Mouse (Mus musculus): ENCODE measurements around the gene Aak1. TPM values are rescaled to one million over a fixed set of nuclear protein-coding genes. Genes with fewer than 3 reads are reported as not detected.
"Not testable (repeated sequence)": the region's sequence is repeated elsewhere in the genome, so short reads cannot be mapped to it uniquely, and the experiment has no call there.

Gene Aak1
- total RNA-seq, 2 experiments from 2014 or later = 5.3 to 29.7 TPM

DNA sequence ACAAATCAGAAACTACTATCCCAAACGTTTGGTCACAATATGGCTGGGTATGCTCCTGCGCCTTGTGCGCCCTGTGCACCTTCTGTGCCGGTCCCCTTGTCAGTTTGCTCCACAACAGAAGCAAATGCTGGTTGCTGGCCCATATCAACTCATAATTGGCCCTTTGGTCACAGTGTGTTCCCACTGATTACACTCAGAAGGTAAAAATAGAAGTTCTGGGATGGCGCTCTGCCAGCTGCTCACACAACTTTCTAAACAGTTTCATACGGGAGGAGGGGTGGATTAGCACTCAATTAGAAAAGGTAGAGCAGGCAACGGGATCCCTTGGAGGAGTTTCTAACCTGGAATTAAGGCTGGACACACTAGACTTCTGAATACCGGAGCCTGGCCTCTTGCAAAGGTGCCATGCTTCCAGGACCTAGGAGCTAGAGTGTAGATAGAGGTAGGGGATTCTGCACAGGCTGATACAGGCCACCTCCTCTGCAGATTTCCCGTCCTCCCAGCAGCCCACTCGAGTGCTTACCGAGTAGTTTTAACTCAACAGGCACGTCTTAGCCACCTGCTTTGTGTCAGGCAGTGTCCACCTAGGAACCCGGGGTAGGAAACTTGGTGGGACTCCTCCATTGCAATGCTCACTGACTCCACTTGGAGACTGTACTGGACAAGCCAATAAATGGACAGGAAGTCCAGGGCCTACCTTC is 16.4 kb upstream of the Aak1 start:
- ATAC-seq (ENCODE audit: poor library complexity, severe bottlenecking) = 0 out of 2 replicates have a peak, but pooled peaks have one; percentile 30

DNA sequence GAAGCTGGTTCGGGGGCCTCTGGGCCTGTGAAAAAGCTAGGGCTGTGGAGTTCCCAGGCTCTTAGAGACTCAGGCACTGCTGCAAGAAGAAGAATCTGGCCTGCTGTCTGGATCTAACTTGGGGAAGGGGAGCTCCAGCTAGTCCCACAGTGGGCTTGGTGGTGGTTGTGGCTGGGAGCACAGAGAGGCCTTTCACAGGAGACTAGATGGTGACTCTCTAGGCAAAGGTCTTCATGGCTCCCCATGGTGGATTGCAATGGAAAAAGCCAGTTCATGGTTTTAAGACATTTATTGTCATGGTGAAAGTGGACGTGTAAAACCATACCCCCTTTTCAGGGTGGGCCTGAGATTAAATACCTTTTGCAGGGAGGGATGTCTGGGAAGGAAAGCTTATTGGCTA is 10.2 kb upstream of the Aak1 start:
- no peak for ATAC-seq (ENCODE audit: poor library complexity, severe bottlenecking)

DNA sequence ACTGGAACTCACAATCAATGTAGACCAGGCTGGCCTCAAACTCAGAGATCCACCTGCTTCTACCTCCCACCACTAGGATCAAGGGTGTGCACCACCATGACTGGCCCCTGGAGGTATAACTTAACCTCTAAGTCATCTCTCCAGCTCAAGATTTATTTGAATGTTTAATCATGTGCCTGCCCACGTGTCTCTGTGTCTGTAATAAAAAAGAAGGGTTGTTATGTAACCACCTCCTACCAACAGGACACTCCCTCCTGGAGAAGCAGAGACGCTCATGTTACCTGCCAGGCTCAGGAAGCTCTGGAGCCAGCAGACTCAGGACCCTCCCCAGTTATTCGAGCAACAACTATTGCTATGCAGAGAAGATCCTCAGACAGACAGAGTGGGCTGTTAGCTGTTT is 7.4 kb upstream of the Aak1 start:
- no peak for ATAC-seq (ENCODE audit: poor library complexity, severe bottlenecking)

DNA sequence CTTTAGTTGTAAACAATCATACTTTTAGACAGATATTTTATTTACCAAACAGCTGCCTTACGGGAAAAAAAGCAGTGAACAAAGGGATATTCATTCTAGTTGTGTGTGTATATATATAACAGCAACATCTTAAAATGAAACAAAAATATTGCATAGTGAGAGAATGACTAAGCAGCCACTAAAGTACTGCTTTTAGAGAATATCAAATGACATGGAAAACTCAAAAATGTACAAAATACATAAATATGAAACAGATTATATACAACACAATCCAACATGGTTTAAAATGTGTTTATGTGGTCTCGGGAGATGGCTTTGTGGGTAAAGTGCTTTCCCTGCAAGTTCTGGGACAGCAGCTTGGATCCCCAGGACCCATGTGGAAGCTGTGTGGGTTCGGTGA is 5.7 kb upstream of the Aak1 start:
- ATAC-seq (ENCODE audit: poor library complexity, severe bottlenecking) = no peak

DNA sequence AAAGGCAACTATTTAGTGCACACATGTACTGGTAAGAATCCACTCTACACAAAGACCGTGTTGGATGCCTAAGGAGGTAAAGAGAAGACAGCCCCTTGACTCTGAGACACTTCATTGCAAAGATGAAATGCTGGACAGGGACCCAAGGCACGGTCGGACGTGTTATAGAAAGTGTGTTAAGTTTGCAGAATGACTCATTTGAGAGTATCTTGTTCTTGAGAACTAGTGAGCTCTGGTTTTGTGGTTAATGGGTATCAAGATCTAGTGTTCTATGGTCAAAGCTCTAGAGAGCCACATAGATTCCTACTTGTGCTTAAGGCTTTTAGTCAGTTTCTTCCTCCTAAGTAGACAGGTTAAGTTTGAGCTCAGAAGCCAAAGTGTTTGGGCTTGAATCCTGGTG is 2.9 kb upstream of the Aak1 start:
- ATAC-seq (ENCODE audit: poor library complexity, severe bottlenecking) = no peak

DNA sequence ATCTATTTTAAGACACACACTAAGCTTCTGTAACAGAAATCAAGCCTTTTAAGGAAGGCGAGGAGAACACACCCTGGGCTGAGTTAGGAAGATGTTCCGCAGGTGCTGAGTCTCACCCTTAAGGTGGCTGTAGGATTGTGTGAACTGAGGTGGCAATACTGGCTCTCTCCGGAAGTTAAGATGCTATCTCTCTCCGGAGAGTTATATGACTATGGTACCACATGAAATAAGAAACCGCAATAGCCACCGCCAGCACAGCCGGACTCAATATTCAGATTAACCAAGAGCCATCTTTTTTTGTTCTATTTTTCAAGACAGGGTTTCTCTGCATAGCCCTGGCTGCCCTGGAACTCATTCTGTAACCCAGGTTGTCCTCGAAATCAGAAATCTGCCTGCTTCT is 1.5 kb upstream of the Aak1 start:
- no peak for ATAC-seq (ENCODE audit: poor library complexity, severe bottlenecking)

DNA sequence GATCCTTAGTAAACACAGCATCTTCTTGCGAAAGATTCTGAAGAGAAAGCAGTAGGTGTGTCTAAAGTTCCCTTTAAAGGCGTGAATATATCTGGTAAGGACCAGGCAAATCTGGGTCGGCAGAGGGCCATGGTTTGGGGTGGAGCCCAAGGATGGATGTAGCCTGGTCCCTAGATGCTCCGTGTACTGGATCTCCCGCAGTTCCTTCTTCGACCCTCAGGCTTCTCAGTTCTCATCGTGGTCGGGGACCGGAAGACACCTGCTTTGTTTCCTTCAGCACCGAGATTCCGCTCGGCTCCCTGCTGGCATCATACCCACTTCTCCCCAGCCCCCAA is 770 bp upstream of the Aak1 start:
- ATAC-seq (ENCODE audit: poor library complexity, severe bottlenecking) = peak; percentile 36

DNA sequence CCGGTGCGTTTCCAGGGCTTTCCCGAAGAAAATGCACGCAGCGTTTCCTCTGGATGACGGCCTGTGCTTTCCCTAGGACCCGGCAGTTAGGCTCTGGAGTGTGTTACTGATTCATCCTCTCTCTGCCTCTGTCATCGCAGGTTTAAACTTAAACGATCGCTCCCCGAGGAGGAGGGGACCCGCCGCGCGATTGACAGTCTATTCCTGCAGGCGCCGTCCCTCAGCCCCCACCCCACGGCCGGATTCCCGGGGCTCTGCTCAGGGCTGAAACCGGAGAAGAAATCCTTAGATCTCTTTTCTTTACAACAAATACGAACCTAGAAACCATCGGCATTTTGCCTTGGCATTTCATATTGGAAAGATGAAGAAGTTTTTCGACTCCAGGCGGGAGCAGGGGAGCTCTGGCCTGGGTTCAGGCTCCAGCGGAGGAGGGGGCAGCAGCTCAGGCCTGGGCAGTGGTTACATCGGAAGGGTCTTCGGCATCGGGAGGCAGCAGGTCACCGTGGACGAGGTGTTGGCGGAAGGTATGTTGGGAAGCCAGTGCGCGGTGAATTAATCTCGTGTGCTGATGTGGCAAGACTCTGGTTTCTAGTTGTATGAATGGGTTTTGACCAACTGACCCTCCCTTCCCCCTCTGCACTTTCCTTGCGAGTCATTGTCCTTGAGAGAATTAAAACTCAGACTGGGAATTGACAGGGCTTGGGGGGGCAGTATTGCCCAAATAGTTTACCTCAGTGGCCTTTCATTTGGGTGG is 552 bp downstream of the Aak1 start:
- ATAC-seq (ENCODE audit: poor library complexity, severe bottlenecking) = peak; percentile 10; the same call in 1 of the 2 replicates

DNA sequence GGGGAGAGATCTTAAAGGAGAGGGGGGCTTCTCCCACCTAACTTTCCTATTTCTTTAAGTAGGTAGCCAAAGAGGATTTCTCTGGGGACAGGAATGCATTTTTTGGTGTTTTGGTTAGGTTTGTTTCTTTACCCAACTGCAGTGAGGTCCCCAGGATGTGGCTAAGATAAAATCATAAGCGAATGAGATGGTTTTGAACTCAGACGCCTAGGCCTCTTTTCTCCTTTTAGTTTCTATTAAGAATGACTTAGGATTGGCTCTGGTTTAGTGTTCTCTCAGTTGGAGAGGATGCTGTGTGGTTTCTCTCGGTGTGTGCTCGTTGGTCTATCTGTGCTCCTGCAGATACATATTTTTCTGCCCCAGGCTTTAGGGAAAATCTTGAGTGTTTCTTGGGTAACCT is 1.3 kb downstream of the Aak1 start:
- peak; percentile 8; the same call in 1 of the 2 replicates for ATAC-seq (ENCODE audit: poor library complexity, severe bottlenecking)

DNA sequence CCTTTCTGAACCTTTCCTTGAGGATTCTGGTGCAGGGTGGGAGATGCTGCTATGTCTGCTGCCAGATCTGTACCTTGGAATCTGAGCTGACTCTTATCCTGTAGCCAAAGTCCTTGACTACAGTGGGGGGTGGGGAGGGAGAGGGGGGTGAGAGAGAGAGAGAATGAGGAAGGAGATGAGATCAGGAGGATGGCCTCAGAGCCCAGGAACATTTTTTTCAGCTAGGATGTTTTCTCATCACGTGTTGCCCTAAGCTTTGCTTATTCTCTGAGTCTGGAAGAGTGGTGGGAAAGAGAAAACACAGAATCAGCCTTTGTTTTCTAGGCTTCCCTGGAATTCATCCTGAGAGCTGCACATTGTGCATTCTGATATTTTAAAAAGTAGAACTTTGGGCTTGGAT is 2.2 kb downstream of the Aak1 start:
- ATAC-seq (ENCODE audit: poor library complexity, severe bottlenecking) = no peak

DNA sequence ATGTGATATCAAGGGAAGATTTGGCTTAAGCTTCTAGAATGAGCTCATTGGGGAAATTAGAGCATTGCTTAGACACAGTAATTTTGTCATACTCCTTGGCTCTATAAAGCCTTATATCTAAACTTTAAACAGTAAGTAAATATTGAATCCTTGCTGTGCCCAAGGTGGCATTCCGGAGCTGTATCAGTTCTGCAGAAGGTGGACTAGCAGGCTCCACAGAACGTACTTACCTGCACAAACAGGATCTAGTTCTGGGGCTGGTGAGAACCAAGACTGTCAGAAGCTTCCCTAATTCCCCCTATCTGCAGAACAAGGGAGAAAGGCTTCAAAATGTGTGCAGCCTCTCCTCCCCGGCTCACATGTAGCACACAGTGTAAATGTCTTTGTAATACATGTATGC is 4.6 kb downstream of the Aak1 start:
- no peak for ATAC-seq (ENCODE audit: poor library complexity, severe bottlenecking)

DNA sequence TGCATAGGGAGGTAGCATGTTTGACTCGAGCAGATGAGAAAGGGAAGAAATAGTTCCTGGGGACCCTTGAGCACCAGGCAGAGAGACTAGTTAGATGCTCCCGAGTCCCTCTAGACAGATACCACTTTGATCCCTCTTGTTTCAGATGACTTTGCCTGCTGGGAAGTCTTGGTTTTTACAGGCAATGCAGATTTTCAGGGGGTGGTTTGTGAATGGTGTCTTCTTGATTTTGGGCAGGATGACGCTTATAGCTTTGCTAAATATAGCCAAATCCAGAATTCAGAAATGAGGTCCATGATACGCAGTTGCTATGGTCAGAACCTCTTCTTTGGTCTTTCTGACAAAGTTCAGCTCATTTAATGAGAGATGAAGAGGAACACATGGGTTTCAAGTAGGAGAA is 5.6 kb downstream of the Aak1 start:
- no peak for ATAC-seq (ENCODE audit: poor library complexity, severe bottlenecking)

DNA sequence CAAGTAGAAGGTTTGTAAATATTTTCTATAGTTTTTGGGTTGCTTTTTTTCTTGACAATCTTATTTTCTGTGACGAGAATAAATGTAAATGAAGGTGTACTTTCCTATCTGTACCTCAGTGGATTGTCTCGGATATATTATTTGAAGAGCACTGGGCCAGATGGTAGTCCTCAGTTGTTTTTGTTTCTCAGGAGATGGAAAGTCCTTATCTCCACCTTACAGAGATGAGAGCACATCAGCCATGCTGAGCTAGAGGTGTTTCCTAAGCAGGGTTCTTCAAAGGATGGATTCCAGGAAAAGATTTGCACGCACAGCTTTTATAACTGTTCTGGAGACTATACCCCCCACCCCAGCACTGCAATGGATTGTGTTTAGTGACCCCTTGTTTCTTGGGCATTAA is 9.3 kb downstream of the Aak1 start:
- ATAC-seq (ENCODE audit: poor library complexity, severe bottlenecking) = no peak

DNA sequence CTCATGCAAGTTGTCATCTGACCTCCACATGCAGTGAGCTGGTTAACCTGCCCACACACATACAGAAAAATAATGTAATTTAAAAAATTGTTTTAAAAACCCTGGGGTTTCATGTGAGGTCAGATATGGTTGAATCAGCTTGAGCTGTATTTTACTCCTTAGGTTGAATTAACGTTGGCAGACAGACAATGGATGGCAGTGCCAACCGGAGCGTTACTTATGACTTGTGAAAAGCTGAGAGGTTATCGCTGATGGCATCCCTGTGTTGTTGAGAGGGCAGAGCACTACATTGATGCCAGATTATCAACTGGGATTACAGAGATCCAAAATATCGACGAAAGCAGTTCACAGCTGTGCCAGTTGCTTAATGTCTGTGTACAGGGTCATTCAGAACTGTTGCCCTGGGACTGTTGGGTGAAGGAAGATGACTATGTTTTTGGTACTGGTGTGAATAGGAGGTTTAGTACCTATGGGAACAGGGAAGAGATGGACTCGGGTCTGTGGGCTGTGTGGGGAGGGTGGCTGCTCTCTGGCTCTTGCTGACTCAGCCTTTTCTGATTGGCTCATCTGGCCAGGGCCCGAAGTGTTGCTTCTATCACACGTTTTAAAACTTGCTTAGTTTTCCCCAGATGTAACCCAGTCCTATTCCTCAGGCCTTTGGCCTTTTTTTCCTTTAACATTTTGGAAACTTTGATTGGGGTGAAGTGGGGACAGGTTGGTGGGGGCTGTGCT is 11.6 kb downstream of the Aak1 start:
- no peak for ATAC-seq (ENCODE audit: poor library complexity, severe bottlenecking)

DNA sequence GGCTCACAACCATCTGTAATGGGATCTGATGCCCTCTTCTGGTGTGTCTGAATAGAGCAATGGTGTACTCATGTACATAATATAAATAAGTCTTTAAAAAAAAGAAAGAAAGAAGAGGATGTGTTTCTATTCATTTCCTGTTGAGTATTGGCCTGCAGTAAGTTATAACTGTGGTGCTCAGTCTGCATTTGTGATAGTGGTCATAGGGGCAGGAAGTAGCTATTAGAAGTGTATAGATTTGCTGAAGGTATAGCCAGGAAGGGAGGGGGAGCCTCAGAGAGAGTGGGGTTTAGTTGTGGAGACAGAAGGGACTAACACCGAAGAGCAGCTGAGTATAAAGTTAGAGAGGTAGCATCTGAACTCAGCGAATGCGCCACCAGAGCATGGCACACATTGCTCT is 15.0 kb downstream of the Aak1 start:
- no peak for ATAC-seq (ENCODE audit: poor library complexity, severe bottlenecking)

DNA sequence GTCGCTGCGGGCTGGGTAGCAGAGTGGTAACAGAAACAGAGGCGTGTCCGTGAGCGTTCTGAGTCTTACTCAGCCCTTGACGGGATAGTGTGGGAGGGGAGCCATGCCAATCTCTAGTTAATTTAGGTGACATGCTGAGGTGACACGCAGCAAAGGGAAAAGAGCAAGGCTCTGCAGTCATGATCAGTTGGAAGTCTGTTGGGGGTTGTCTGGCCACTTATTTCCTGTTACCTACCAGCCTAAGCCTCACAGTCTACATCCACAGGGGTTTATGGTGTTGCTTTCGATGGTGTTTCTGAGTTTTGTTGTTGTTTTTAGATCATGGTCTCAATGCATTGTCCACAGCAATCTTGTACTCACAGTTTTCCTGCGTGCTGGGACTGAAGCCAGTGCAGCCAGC is 21.0 kb downstream of the Aak1 start:
- no peak for ATAC-seq (ENCODE audit: poor library complexity, severe bottlenecking)

DNA sequence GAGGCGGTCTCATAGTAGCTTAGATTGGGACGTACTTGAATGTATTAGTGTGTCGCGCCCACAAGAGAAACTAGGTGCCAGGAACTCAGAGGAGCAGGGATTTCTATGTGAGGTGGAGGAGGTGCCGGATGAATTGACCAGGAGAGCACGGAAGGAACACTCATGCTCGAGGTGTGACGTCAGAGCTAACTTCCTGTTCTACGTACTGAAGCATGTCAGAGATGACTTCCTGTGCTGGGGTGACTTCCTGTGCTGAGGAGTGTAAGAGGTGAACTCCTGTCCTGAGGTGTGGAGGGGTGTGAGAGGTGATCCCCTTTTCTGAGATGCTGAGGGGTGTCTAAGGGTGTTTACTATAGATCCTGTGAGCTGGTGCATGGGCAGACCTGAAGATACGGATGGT is 22.5 kb downstream of the Aak1 start:
- peak; percentile 93 for ATAC-seq (ENCODE audit: poor library complexity, severe bottlenecking)

DNA sequence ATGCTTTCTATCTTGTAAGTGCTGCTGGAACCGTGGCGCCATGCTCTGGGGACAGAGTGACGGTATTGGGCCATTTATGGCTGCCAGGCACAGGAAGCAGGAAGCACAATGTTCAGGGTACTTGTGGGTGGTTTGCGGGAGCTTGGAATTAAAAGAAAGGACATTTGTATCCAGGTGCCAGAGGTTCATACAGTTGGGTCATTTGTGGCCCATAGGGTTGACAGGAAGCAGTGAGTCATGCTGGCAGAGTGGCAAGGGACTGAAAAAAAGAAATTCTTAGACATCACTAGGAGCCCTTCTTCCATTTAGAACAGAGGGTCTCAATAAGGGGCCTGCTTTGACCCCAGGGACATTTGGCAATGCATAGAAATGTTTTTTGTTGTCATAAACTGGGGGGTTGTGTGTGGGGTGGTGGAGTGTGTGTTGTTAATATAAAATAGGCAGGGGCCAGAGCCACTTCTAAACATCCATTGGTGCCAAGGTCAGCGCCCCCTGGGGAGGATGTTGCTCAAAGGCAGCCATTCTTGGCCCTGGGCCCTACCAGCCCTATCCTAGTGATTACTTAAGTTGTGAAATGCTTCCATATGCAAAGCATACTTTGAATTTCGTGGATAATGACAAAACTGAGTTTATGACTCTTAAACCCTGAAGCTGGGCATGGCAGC is 25.5 kb downstream of the Aak1 start:
- no peak for ATAC-seq (ENCODE audit: poor library complexity, severe bottlenecking)

DNA sequence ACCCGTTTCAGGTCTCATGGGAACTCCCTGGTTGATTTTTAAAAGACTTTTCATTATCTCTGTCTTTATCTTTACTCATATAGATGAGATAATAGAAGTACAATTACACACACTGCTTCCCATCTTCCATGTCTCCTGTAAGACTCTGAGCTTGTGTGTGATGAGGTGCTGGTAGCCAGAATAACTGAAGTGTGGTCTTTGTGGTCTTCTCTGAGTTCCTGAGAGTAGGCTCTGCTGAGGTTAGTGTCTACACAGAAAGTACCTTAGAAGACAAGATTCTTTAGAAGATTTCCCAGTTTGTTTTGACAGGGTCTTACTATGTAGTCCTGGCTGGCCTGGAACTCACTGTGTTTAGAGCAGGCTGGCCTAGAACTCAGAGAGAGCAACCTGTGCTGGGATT is 27.1 kb downstream of the Aak1 start:
- no peak for ATAC-seq (ENCODE audit: poor library complexity, severe bottlenecking)

DNA sequence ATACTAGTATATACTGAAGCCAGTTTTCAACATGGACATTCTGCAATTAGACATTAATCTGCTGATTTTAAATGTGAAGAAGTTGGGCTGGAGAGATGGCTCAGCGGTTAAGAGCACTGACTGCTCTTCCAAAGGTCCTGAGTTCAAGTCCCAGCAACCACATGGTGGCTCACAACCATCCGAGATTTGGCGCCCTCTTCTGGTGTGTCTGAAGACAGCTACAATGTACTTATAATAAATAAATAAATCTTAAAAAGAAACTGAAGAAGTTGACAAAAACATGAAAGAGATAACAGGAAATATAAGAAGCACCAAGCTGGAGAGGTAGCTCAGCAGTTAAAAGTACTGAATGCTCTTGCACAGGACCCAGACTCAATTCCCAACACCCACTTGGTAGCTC is 29.3 kb downstream of the Aak1 start:
- not testable (repeated sequence) for ATAC-seq (ENCODE audit: poor library complexity, severe bottlenecking)

DNA sequence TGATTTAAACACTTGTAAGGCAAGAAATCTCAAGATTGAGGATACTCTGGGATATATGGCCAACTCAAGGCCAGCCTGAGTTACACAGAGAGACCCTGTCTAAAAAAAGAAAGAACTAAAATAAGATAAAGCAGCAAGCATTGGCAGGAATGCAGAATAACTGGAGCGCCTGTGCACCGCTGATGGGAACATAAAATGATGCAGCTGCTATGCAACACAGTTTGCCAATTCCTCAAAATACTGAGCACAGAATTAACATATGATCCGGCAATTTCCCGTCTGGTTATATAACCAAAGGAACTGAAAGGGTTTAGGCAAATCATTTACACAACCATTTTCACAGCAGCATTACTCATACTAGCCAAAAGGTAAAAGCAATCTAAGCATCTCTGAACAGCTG is 30.0 kb downstream of the Aak1 start:
- no peak for ATAC-seq (ENCODE audit: poor library complexity, severe bottlenecking)

DNA sequence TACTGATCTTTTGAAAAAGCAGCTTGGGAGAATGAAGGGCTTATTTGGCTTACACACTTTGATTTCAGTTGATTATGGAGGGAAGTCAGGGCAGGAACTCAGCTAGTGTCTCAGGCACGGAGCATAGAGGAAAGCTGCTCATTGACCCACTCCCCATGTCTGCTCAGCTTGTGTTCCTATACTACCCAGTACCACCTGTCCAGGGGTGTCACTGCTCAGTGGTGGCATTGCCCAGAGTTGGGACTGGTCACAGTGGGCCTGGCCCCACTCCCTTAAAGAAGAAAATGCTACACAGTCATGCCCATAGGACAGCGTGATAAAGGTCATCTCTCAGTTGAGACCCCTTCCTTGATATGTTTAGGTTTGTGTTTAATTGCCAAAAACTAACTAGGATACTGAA is 34.9 kb downstream of the Aak1 start:
- no peak for ATAC-seq (ENCODE audit: poor library complexity, severe bottlenecking)
